Mouse (Mus musculus) spleen, postnatal 14 days (tissue): ENCODE measurements around the gene Tspan9.

Experiments
- DNase-seq, 2 experiments: peaks; one replicate each; pipeline ENCODE4 v3.0.0; 2021 to 2022; ENCODE audit warnings: low spot score in 2 of 2

The Tspan9 gene

GRCm38 (mm10) chr6:127981176-127981575 is 162.2 kb downstream of the Tspan9 start:
- DNase-seq: no peak

GRCm38 (mm10) chr6:127980381-127981045 is 162.9 kb downstream of the Tspan9 start:
- no peak for DNase-seq

GRCm38 (mm10) chr6:127979831-127980230 is 163.6 kb downstream of the Tspan9 start:
- DNase-seq: no peak

GRCm38 (mm10) chr6:127978941-127979340 is 164.5 kb downstream of the Tspan9 start:
- DNase-seq: no peak

- DNase-seq: no peak
These were observed 166.7 kb downstream of the Tspan9 start for GRCm38 (mm10) chr6:127976695-127977094.

GRCm38 (mm10) chr6:127974000-127974399 is 169.4 kb downstream of the Tspan9 start:
- no peak for DNase-seq

- no peak for DNase-seq
These were observed 169.8 kb downstream of the Tspan9 start for GRCm38 (mm10) chr6:127973553-127973952.

GRCm38 (mm10) chr6:127971931-127972330 is 171.5 kb downstream of the Tspan9 start:
- no peak for DNase-seq

GRCm38 (mm10) chr6:127970848-127971247 is 172.5 kb downstream of the Tspan9 start:
- no peak for DNase-seq

- DNase-seq: peak; percentile 17 to 40
These were observed 173.3 kb downstream of the Tspan9 start for GRCm38 (mm10) chr6:127970120-127970519.

- DNase-seq: no peak
These were observed 173.7 kb downstream of the Tspan9 start for GRCm38 (mm10) chr6:127969709-127970108.

- no peak for DNase-seq
These were observed 177.9 kb downstream of the Tspan9 start for GRCm38 (mm10) chr6:127965497-127965896.

GRCm38 (mm10) chr6:127960203-127960602 is 183.2 kb downstream of the Tspan9 start:
- no peak for DNase-seq

- no peak for DNase-seq
These were observed 187.2 kb downstream of the Tspan9 start for GRCm38 (mm10) chr6:127956172-127956571.

GRCm38 (mm10) chr6:127953071-127953470 is 190.3 kb downstream of the Tspan9 start:
- DNase-seq: no peak

GRCm38 (mm10) chr6:127949885-127950284 is 193.5 kb downstream of the Tspan9 start:
- DNase-seq: no peak

- no peak for DNase-seq
These were observed 194.7 kb downstream of the Tspan9 start for GRCm38 (mm10) chr6:127948656-127949055.

- DNase-seq: peak in 1 of 2 experiments; percentile 25
These were observed 197.7 kb downstream of the Tspan9 start for GRCm38 (mm10) chr6:127945725-127946124.

GRCm38 (mm10) chr6:127942421-127942820 is 201.0 kb downstream of the Tspan9 start:
- DNase-seq: no peak

- no peak for DNase-seq
These were observed 208.3 kb downstream of the Tspan9 start for GRCm38 (mm10) chr6:127935105-127935504.

- DNase-seq: no peak
These were observed 209.6 kb downstream of the Tspan9 start for GRCm38 (mm10) chr6:127933841-127934240.

- no peak for DNase-seq
These were observed 210.7 kb downstream of the Tspan9 start for GRCm38 (mm10) chr6:127932697-127933096.

GRCm38 (mm10) chr6:127928682-127929081 is 214.7 kb downstream of the Tspan9 start:
- DNase-seq: no peak

GRCm38 (mm10) chr6:127925915-127926314 is 217.5 kb downstream of the Tspan9 start:
- no peak for DNase-seq
